Mouse (Mus musculus): ENCODE data around the gene Htra2. TPM values are rescaled to one million over a fixed set of nuclear protein-coding genes. Genes with fewer than 3 reads are reported as not detected.

Htra2 gene
- polyA plus RNA-seq, 1 experiment from 2014 or later = 87.8 TPM

- Histone ChIP-seq H3K9ac (ENCODE audit: low read depth, low read length) (no peak overlapping the region), H3K4me1 (ENCODE audit: control insufficient read depth, insufficient read depth, low read length) (peaks cover 16% of the 10 kb centered on the region), H3K4me2 (ENCODE audit: low read length) (no peak overlapping the region), H3K9me3 (replicated peaks; ENCODE audit: control insufficient read depth, low read length, poor library complexity, severe bottlenecking) (no peaks in the 10 kb centered on the region), H3K27ac (ENCODE audit: low read length) (no peak overlapping the region), H3K27me3 (ENCODE audit: control insufficient read depth, insufficient read depth, low read depth, low read length) (peaks cover 25% of the 10 kb centered on the region), H3K36me3 (ENCODE audit: control insufficient read depth, insufficient read depth, low read length) (no peaks in the 10 kb centered on the region), H3K4me3 (ENCODE audit: low read depth, low read length) (no peak overlapping the region)
- ATAC-seq = no peak
- 62% methylated on average over 7 of the region's 7 CpGs for WGBS
Measured at GRCm38 (mm10) chr6:83031111-83031510, 24.0 kb downstream of the Htra2 start.

GRCm38 (mm10) chr6:83029777-83030176 is 25.3 kb downstream of the Htra2 start:
- Histone ChIP-seq H3K9me3 (replicated peaks; ENCODE audit: control insufficient read depth, low read length, poor library complexity, severe bottlenecking) (no peaks in the 10 kb centered on the region), H3K4me1 (ENCODE audit: control insufficient read depth, insufficient read depth, low read length) (peaks cover 16% of the 10 kb centered on the region), H3K4me3 (ENCODE audit: low read depth, low read length) (no peak overlapping the region), H3K4me2 (ENCODE audit: low read length) (no peak overlapping the region), H3K9ac (ENCODE audit: low read depth, low read length) (no peak overlapping the region), H3K27me3 (ENCODE audit: control insufficient read depth, insufficient read depth, low read depth, low read length) (peaks cover 24% of the 10 kb centered on the region), H3K27ac (ENCODE audit: low read length) (no peak overlapping the region), H3K36me3 (ENCODE audit: control insufficient read depth, insufficient read depth, low read length) (no peaks in the 10 kb centered on the region)
- no peak for ATAC-seq
- WGBS = 19% methylated on average over 10 of the region's 10 CpGs

- no peak overlapping the region for H3K4me2 ChIP-seq (ENCODE audit: low read length)
- peaks cover 4% of the 10 kb centered on the region; the same call in 1 of the 2 replicates for H3K4me1 ChIP-seq (ENCODE audit: control insufficient read depth, insufficient read depth, low read length)
- no peaks in the 10 kb centered on the region for H3K36me3 ChIP-seq (ENCODE audit: control insufficient read depth, insufficient read depth, low read length)
- H3K9ac ChIP-seq (ENCODE audit: low read depth, low read length) = no peak overlapping the region
- no peak for ATAC-seq
- no peaks in the 10 kb centered on the region for H3K9me3 ChIP-seq (replicated peaks; ENCODE audit: control insufficient read depth, low read length, poor library complexity, severe bottlenecking)
- WGBS = 60% methylated on average over 7 of the region's 9 CpGs
- H3K27ac ChIP-seq (ENCODE audit: low read length) = no peak overlapping the region
- no peak overlapping the region for H3K4me3 ChIP-seq (ENCODE audit: low read depth, low read length)
- peaks cover 7% of the 10 kb centered on the region for H3K27me3 ChIP-seq (ENCODE audit: control insufficient read depth, insufficient read depth, low read depth, low read length)
Measured at GRCm38 (mm10) chr6:83027706-83028105, 27.4 kb downstream of the Htra2 start.

- Histone ChIP-seq H3K9me3 (replicated peaks; ENCODE audit: control insufficient read depth, low read length, poor library complexity, severe bottlenecking) (no peaks in the 10 kb centered on the region), H3K36me3 (ENCODE audit: control insufficient read depth, insufficient read depth, low read length) (no peaks in the 10 kb centered on the region), H3K4me3 (ENCODE audit: low read depth, low read length) (no peak overlapping the region), H3K27ac (ENCODE audit: low read length) (no peak overlapping the region), H3K9ac (ENCODE audit: low read depth, low read length) (no peak overlapping the region), H3K27me3 (ENCODE audit: control insufficient read depth, insufficient read depth, low read depth, low read length) (peaks cover 7% of the 10 kb centered on the region), H3K4me2 (ENCODE audit: low read length) (no peak overlapping the region), H3K4me1 (ENCODE audit: control insufficient read depth, insufficient read depth, low read length) (peaks cover under 1% of the 10 kb centered on the region; the same call in 1 of the 2 replicates)
- no peak for ATAC-seq
- WGBS = 69% methylated on average over 8 of the region's 8 CpGs
Measured at GRCm38 (mm10) chr6:83027293-83027692, 27.8 kb downstream of the Htra2 start.

- Histone ChIP-seq H3K27me3 (ENCODE audit: control insufficient read depth, insufficient read depth, low read depth, low read length) (no peaks in the 10 kb centered on the region; the same call in 1 of the 2 replicates), H3K4me1 (ENCODE audit: control insufficient read depth, insufficient read depth, low read length) (no peaks in the 10 kb centered on the region), H3K36me3 (ENCODE audit: control insufficient read depth, insufficient read depth, low read length) (no peaks in the 10 kb centered on the region), H3K9ac (ENCODE audit: low read depth, low read length) (no peak overlapping the region), H3K4me2 (ENCODE audit: low read length) (no peak overlapping the region), H3K4me3 (ENCODE audit: low read depth, low read length) (no peak overlapping the region), H3K9me3 (replicated peaks; ENCODE audit: control insufficient read depth, low read length, poor library complexity, severe bottlenecking) (no peaks in the 10 kb centered on the region), H3K27ac (ENCODE audit: low read length) (no peak overlapping the region)
- no peak for ATAC-seq
- WGBS = 92% methylated on average over 4 of the region's 4 CpGs
Measured at GRCm38 (mm10) chr6:83025221-83025620, 29.9 kb downstream of the Htra2 start.

GRCm38 (mm10) chr6:83024421-83024820 is 30.7 kb downstream of the Htra2 start:
- Histone ChIP-seq H3K27ac (ENCODE audit: low read length) (no peak overlapping the region), H3K4me3 (ENCODE audit: low read depth, low read length) (no peak overlapping the region), H3K9ac (ENCODE audit: low read depth, low read length) (no peak overlapping the region), H3K4me1 (ENCODE audit: control insufficient read depth, insufficient read depth, low read length) (no peaks in the 10 kb centered on the region), H3K27me3 (ENCODE audit: control insufficient read depth, insufficient read depth, low read depth, low read length) (no peaks in the 10 kb centered on the region; the same call in 1 of the 2 replicates), H3K4me2 (ENCODE audit: low read length) (no peak overlapping the region), H3K36me3 (ENCODE audit: control insufficient read depth, insufficient read depth, low read length) (no peaks in the 10 kb centered on the region), H3K9me3 (replicated peaks; ENCODE audit: control insufficient read depth, low read length, poor library complexity, severe bottlenecking) (no peaks in the 10 kb centered on the region)
- ATAC-seq = no peak
- WGBS = 72% methylated on average over 4 of the region's 4 CpGs

GRCm38 (mm10) chr6:83023786-83024185 is 31.3 kb downstream of the Htra2 start:
- H3K27ac ChIP-seq (ENCODE audit: low read length) = no peak overlapping the region
- H3K36me3 ChIP-seq (ENCODE audit: control insufficient read depth, insufficient read depth, low read length) = no peaks in the 10 kb centered on the region
- 93% methylated on average over 2 of the region's 2 CpGs for WGBS
- no peak overlapping the region for H3K4me2 ChIP-seq (ENCODE audit: low read length)
- H3K4me1 ChIP-seq (ENCODE audit: control insufficient read depth, insufficient read depth, low read length) = no peaks in the 10 kb centered on the region
- no peak overlapping the region for H3K4me3 ChIP-seq (ENCODE audit: low read depth, low read length)
- H3K27me3 ChIP-seq (ENCODE audit: control insufficient read depth, insufficient read depth, low read depth, low read length) = no peaks in the 10 kb centered on the region; the same call in 1 of the 2 replicates
- no peak overlapping the region for H3K9ac ChIP-seq (ENCODE audit: low read depth, low read length)
- no peak for ATAC-seq
- no peaks in the 10 kb centered on the region for H3K9me3 ChIP-seq (replicated peaks; ENCODE audit: control insufficient read depth, low read length, poor library complexity, severe bottlenecking)

- H3K27ac ChIP-seq (ENCODE audit: low read length) = no peak overlapping the region
- H3K36me3 ChIP-seq (ENCODE audit: control insufficient read depth, insufficient read depth, low read length) = no peaks in the 10 kb centered on the region
- H3K27me3 ChIP-seq (ENCODE audit: control insufficient read depth, insufficient read depth, low read depth, low read length) = no peaks in the 10 kb centered on the region; the same call in 1 of the 2 replicates
- no peaks in the 10 kb centered on the region for H3K9me3 ChIP-seq (replicated peaks; ENCODE audit: control insufficient read depth, low read length, poor library complexity, severe bottlenecking)
- H3K4me2 ChIP-seq (ENCODE audit: low read length) = no peak overlapping the region
- H3K4me1 ChIP-seq (ENCODE audit: control insufficient read depth, insufficient read depth, low read length) = no peaks in the 10 kb centered on the region
- H3K4me3 ChIP-seq (ENCODE audit: low read depth, low read length) = no peak overlapping the region
- no peak for ATAC-seq
- 92% methylated on average over 9 of the region's 9 CpGs for WGBS
- no peak overlapping the region for H3K9ac ChIP-seq (ENCODE audit: low read depth, low read length)
Measured at GRCm38 (mm10) chr6:83023008-83023407, 32.1 kb downstream of the Htra2 start.

GRCm38 (mm10) chr6:83020836-83021593 is 34.1 kb downstream of the Htra2 start:
- no peak overlapping the region for H3K4me3 ChIP-seq (ENCODE audit: low read depth, low read length)
- WGBS = 77% methylated on average over 4 of the region's 4 CpGs
- ATAC-seq = no peak
- H3K36me3 ChIP-seq (ENCODE audit: control insufficient read depth, insufficient read depth, low read length) = no peaks in the 10 kb centered on the region
- H3K9me3 ChIP-seq (replicated peaks; ENCODE audit: control insufficient read depth, low read length, poor library complexity, severe bottlenecking) = no peaks in the 10 kb centered on the region
- H3K27me3 ChIP-seq (ENCODE audit: control insufficient read depth, insufficient read depth, low read depth, low read length) = no peaks in the 10 kb centered on the region; the same call in 1 of the 2 replicates
- no peak overlapping the region for H3K4me2 ChIP-seq (ENCODE audit: low read length)
- no peak overlapping the region for H3K9ac ChIP-seq (ENCODE audit: low read depth, low read length)
- H3K27ac ChIP-seq (ENCODE audit: low read length) = no peak overlapping the region
- H3K4me1 ChIP-seq (ENCODE audit: control insufficient read depth, insufficient read depth, low read length) = no peaks in the 10 kb centered on the region
